Mouse (Mus musculus): ENCODE data around the gene App.

- TF ChIP-seq MYOD1 (IDR thresholded peaks at IDR 0.05; ENCODE audit: control insufficient read depth, insufficient read length, low read depth) (no peak), CTCF (IDR thresholded peaks at IDR 0.05; ENCODE audit: control insufficient read depth, insufficient read depth, insufficient read length) (no peak), MYOG (IDR thresholded peaks at IDR 0.05; ENCODE audit: control insufficient read depth, extremely low read depth, insufficient read length) (no peak), USF1 (IDR thresholded peaks at IDR 0.05; ENCODE audit: low read depth) (no peak), FOSL1 (IDR thresholded peaks at IDR 0.05; ENCODE audit: insufficient read depth, low read length, poor library complexity, severe bottlenecking) (no peak), MAX (IDR thresholded peaks at IDR 0.05) (no peak), CEBPB (IDR thresholded peaks at IDR 0.05; ENCODE audit: low read depth) (no peak)
Measured at GRCm38 (mm10) chr16:84963527-84963926, 210.0 kb downstream of the App start.

All from C2C12 (cell line).